Mouse (Mus musculus) kidney, adult 2 months (tissue): ENCODE measurements around the gene Col1a1. TPM values are rescaled to one million over a fixed set of nuclear protein-coding genes. Genes with fewer than 3 reads are reported as not detected.

Experiments
- DNase-seq: peaks from one replicate; pipeline ENCODE4 v3.0.0; 2021
- H3K27ac ChIP-seq: fragments of 200-500 bp; 2 replicates; pipeline ENCODE4 v1.5.1; 2012; ENCODE audit warnings: low read depth, low read length, control low read depth, inconsistent platforms; ENCODE audit not compliant: insufficient read depth
- H3K27me3 ChIP-seq: fragments of 200-500 bp; replicated peaks from 2 replicates; pipeline ENCODE4 v1.6.1; 2012; ENCODE audit warnings: mild to moderate bottlenecking, moderate library complexity, low read length, inconsistent platforms; ENCODE audit not compliant: control insufficient read depth, insufficient read depth
- H3K36me3 ChIP-seq: fragments of 200-500 bp; 2 replicates; pipeline ENCODE4 v1.6.1; 2012; ENCODE audit warnings: mild to moderate bottlenecking, moderate library complexity, low read length, inconsistent platforms; ENCODE audit not compliant: control insufficient read depth, insufficient read depth
- H3K4me1 ChIP-seq: fragments of 200-500 bp; 2 replicates; pipeline ENCODE4 v1.6.1; 2011; ENCODE audit warnings: low read length; ENCODE audit not compliant: control insufficient read depth, insufficient read depth
- H3K4me3 ChIP-seq: fragments of 200-500 bp; 2 replicates; pipeline ENCODE4 v1.5.1; 2011; ENCODE audit warnings: mild to moderate bottlenecking, low read depth, low read length, control low read depth; ENCODE audit not compliant: insufficient read depth
- CTCF ChIP-seq: fragments of 200-500 bp; conservative IDR thresholded peaks from 2 replicates; pipeline ENCODE4 v1.5.1; 2011; ENCODE audit warnings: low read depth, mild to moderate bottlenecking, control low read depth, low read length, moderate library complexity, mixed read lengths; ENCODE audit not compliant: insufficient read depth, insufficient read length
- POLR2A ChIP-seq: fragments of 200-500 bp; IDR thresholded peaks from one replicate; pipeline ENCODE4 v1.6.1; 2011; ENCODE audit warnings: low read depth, low read length, control low read depth
- WGBS: fragments of 180-500 bp; shearing (Covaris S2); methylation state at CpG from one replicate; pipeline ENCODE4 v1.1.7; 2018; 5-methylcytosine and 5-hydroxymethylcytosine counted together
- polyA plus RNA-seq: library from polyadenylated mRNA; depleted of rRNA; stranded (reverse); fragments of >200 nt; gene quantifications from 2 replicates; pipeline ENCODE4 v1.2.3, GENCODE M21; 2012; rRNA removed

The Col1a1 gene
- polyA plus RNA-seq = 25.3 and 29.6 TPM in 2 replicates

GRCm38 (mm10) chr11:94936045-94936444 lies at the start of gene Col1a1:
TSS of gene Col1a1 (plus strand) at chr11:94936224.
- Histone ChIP-seq H3K4me1 (no peaks in the 10 kb centered on the region), H3K36me3 (no peaks in the 10 kb centered on the region), H3K27ac (no peak within 1 kb of the TSS; the same call in 1 of the 2 replicates), H3K27me3 (no peaks in the 10 kb centered on the region), H3K4me3 (peak within 1 kb of the TSS; percentile 45)
- DNase-seq = peak; percentile 50
- TF ChIP-seq CTCF (no peak), POLR2A (peak; percentile 62)
- 39% methylated on average over 19 of the region's 19 CpGs for WGBS

GRCm38 (mm10) chr11:94891155-94891554 lies 44.9 kb upstream of the Col1a1 start:
- Histone ChIP-seq H3K27ac (no peak overlapping the region), H3K4me3 (no peak overlapping the region), H3K27me3 (no peaks in the 10 kb centered on the region; the same call in 1 of the 2 replicates), H3K4me1 (no peaks in the 10 kb centered on the region), H3K36me3 (no peaks in the 10 kb centered on the region)
- TF ChIP-seq POLR2A (no peak), CTCF (no peak)
- DNase-seq = no peak
- 84% methylated on average over 6 of the region's 6 CpGs for WGBS

GRCm38 (mm10) chr11:94896753-94897376 lies 39.2 kb upstream of the Col1a1 start:
- 78% methylated on average over 16 of the region's 16 CpGs for WGBS
- Histone ChIP-seq H3K36me3 (no peaks in the 10 kb centered on the region), H3K27me3 (no peaks in the 10 kb centered on the region), H3K4me3 (no peak overlapping the region), H3K27ac (no peak overlapping the region), H3K4me1 (no peaks in the 10 kb centered on the region)
- TF ChIP-seq POLR2A = no peak
- TF ChIP-seq CTCF = no peak
- no peak for DNase-seq

GRCm38 (mm10) chr11:94901231-94901630 lies 34.8 kb upstream of the Col1a1 start:
- H3K27ac ChIP-seq = no peak overlapping the region
- H3K4me3 ChIP-seq = no peak overlapping the region
- H3K36me3 ChIP-seq = no peaks in the 10 kb centered on the region
- H3K4me1 ChIP-seq = no peaks in the 10 kb centered on the region
- TF ChIP-seq CTCF (no peak), POLR2A (no peak)
- WGBS = 24% methylated on average over 2 of the region's 2 CpGs
- DNase-seq = peak; percentile 30
- H3K27me3 ChIP-seq = no peaks in the 10 kb centered on the region

GRCm38 (mm10) chr11:94904306-94904705 lies 31.7 kb upstream of the Col1a1 start:
- H3K36me3 ChIP-seq = no peaks in the 10 kb centered on the region
- DNase-seq = no peak

GRCm38 (mm10) chr11:94910971-94911370 lies 25.1 kb upstream of the Col1a1 start:
- no peaks in the 10 kb centered on the region for H3K4me1 ChIP-seq
- H3K36me3 ChIP-seq = no peaks in the 10 kb centered on the region
- TF ChIP-seq CTCF = no peak
- no peak for TF ChIP-seq POLR2A
- H3K27me3 ChIP-seq = no peaks in the 10 kb centered on the region
- H3K4me3 ChIP-seq = no peak overlapping the region
- no peak for DNase-seq
- WGBS = 87% methylated on average over 5 of the region's 5 CpGs
- no peak overlapping the region for H3K27ac ChIP-seq

More at GRCm38 (mm10) chr11:94904306-94904705, 31.7 kb upstream of the Col1a1 start:
- Histone ChIP-seq H3K4me3 (no peak overlapping the region), H3K27ac (no peak overlapping the region), H3K27me3 (no peaks in the 10 kb centered on the region), H3K4me1 (no peaks in the 10 kb centered on the region)
- TF ChIP-seq POLR2A (no peak), CTCF (no peak)
- 91% methylated on average over 3 of the region's 3 CpGs for WGBS

- H3K36me3 ChIP-seq = no peaks in the 10 kb centered on the region
- no peak for TF ChIP-seq CTCF
- no peak for TF ChIP-seq POLR2A
- H3K4me1 ChIP-seq = no peaks in the 10 kb centered on the region
- H3K27me3 ChIP-seq = no peaks in the 10 kb centered on the region
- H3K4me3 ChIP-seq = no peak overlapping the region
- 70% methylated on average over 3 of the region's 3 CpGs for WGBS
- H3K27ac ChIP-seq = no peak overlapping the region
- DNase-seq = no peak
Observed at GRCm38 (mm10) chr11:94912568-94912967, 23.5 kb upstream of the Col1a1 start.
